Mouse (Mus musculus): ENCODE measurements around the gene Kcnab1.

GRCm38 (mm10) chr3:65277777-65278176, 168.6 kb downstream of the Kcnab1 start:
- TF ChIP-seq CTCF (IDR thresholded peaks at IDR 0.05; ENCODE audit: low read depth) = no peak
- no peak for TF ChIP-seq EP300 (optimal IDR thresholded peaks at IDR 0.05)

Data from stomach, postnatal 0 days (tissue).